9 mouse cellular contexts compared by ENCODE assay signal in the genomic region with DNA sequence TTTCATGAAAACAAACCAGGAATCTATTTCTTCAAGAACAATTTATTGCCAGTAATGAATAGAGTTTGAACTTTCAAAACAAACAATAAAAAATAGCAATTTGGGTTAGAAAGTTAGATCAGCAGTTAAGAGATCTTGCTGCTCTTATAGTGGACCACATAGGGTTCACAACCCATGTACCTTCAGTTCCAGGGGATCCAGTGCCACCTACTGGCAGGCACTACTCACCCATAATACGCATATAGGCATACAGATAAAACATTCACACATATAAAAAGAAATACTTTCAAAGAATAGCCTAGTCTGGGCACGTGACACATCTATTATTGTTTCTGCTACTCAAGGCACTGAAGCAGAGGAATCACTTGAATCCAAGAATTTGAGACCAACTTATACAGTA. TPM values are rescaled to one million over a fixed set of nuclear protein-coding genes. Genes with fewer than 3 reads are reported as not detected.
DNase-seq lines count a peak whose midpoint lies in the region; ATAC-seq and TF ChIP-seq lines count a peak whose summit lies in the region.
"Had no signal": no experiment of that assay in that cellular context is flagged by ENCODE, and none has a peak within 500 bp of the region (broad histone marks: within the 10 kb centered on the region; RNA-seq: fewer than 3 reads in every experiment).

No protein-coding gene starts in this region.

- no peak overlapping the region for H3K9ac ChIP-seq in hindbrain, embryonic 11.5 days (ENCODE audit: low read depth, low read length)
- no peak overlapping the region for H3K9ac ChIP-seq in hindbrain, embryonic 13.5 days
- H3K9ac ChIP-seq: lung, embryonic 15.5 days had no signal

- no peak overlapping the region for H3K4me3 ChIP-seq in hindbrain, embryonic 11.5 days (ENCODE audit: low read depth, low read length)
- H3K4me3 ChIP-seq in hindbrain, embryonic 13.5 days = no peak overlapping the region
- no peak overlapping the region for H3K4me3 ChIP-seq in embryonic fibroblast, embryonic 13.5 days (ENCODE audit: insufficient read depth, low read length)
- no peak overlapping the region for H3K4me3 ChIP-seq in lung, adult 2 months (replicated peaks; ENCODE audit: extremely low read depth, low read depth, low read length)
- no peak overlapping the region for H3K4me3 ChIP-seq in thymus, adult 2 months (ENCODE audit: control insufficient read depth, insufficient read depth, low read length)
- H3K4me3 ChIP-seq: lung, embryonic 15.5 days had no signal

- H3K27me3 ChIP-seq in hindbrain, embryonic 11.5 days (ENCODE audit: control insufficient read depth, insufficient read depth, low read length) = no peaks in the 10 kb centered on the region
- H3K27me3 ChIP-seq in hindbrain, embryonic 13.5 days = no peaks in the 10 kb centered on the region
- H3K27me3 ChIP-seq in thymus, adult 2 months (ENCODE audit: control insufficient read depth, insufficient read depth, low read length) = no peaks in the 10 kb centered on the region
- H3K27me3 ChIP-seq: lung, embryonic 15.5 days had no signal

- no peak overlapping the region for H3K27ac ChIP-seq in hindbrain, embryonic 11.5 days (ENCODE audit: low read depth, low read length)
- no peak overlapping the region for H3K27ac ChIP-seq in hindbrain, embryonic 13.5 days
- H3K27ac ChIP-seq in embryonic fibroblast, embryonic 13.5 days (ENCODE audit: insufficient read depth, low read length) = no peak overlapping the region
- no peak overlapping the region for H3K27ac ChIP-seq in thymus, adult 2 months (ENCODE audit: control insufficient read depth, insufficient read depth, low read length)
- H3K27ac ChIP-seq: lung, embryonic 15.5 days had no signal

- peak; percentile 37 for DNase-seq in hindbrain, embryonic 11.5 days (ENCODE audit: low spot score)
- peak; percentile 49 to 51 for DNase-seq in B cell, adult 2 months
- DNase-seq in R1 (ENCODE audit: low read depth, low spot score) = peak; percentile 16
- DNase-seq in lung, adult 2 months = peak; percentile 48
- peak; percentile 55 for DNase-seq in thymus, adult 2 months

- TF ChIP-seq CTCF in embryonic fibroblast, embryonic 13.5 days (IDR thresholded peaks at IDR 0.05; ENCODE audit: borderline replicate concordance, insufficient read depth, low read length) = peak; percentile 53; the same call in 1 of the 2 replicates
- TF ChIP-seq CTCF in lung, adult 2 months (IDR thresholded peaks at IDR 0.05; ENCODE audit: insufficient read depth, low read length) = peak; percentile 63
- TF ChIP-seq CTCF in thymus, adult 2 months (IDR thresholded peaks at IDR 0.05; ENCODE audit: borderline replicate concordance, control insufficient read depth, extremely low read depth, insufficient read depth, low read length, poor library complexity) = no peak

- H3K4me2 ChIP-seq in hindbrain, embryonic 11.5 days (replicated peaks; ENCODE audit: low read depth, low read length) = no peak overlapping the region
- no peak overlapping the region for H3K4me2 ChIP-seq in hindbrain, embryonic 13.5 days
- H3K4me2 ChIP-seq: lung, embryonic 15.5 days had no signal

- no peak for TF ChIP-seq POLR2A in embryonic fibroblast, embryonic 13.5 days (IDR thresholded peaks at IDR 0.05; ENCODE audit: low read depth, low read length)
- TF ChIP-seq POLR2A in lung, adult 2 months (IDR thresholded peaks at IDR 0.05; ENCODE audit: borderline replicate concordance, extremely low read depth, low read depth, low read length) = no peak
- TF ChIP-seq POLR2A in thymus, adult 2 months (IDR thresholded peaks at IDR 0.05; ENCODE audit: control insufficient read depth, extremely low read depth, insufficient read depth, low read length, poor library complexity) = no peak

- H3K9me3 ChIP-seq in hindbrain, embryonic 11.5 days (ENCODE audit: control insufficient read depth, low read length) = no peaks in the 10 kb centered on the region
- H3K9me3 ChIP-seq in hindbrain, embryonic 13.5 days = no peaks in the 10 kb centered on the region
- H3K9me3 ChIP-seq: lung, embryonic 15.5 days had no signal

- peaks cover 13% of the 10 kb centered on the region; the same call in 1 of the 2 replicates for H3K36me3 ChIP-seq in hindbrain, embryonic 11.5 days (ENCODE audit: control insufficient read depth, insufficient read depth, low read length)
- peaks cover 71% of the 10 kb centered on the region for H3K36me3 ChIP-seq in hindbrain, embryonic 13.5 days
- H3K36me3 ChIP-seq in thymus, adult 2 months (ENCODE audit: control insufficient read depth, insufficient read depth, low read length) = peaks cover 58% of the 10 kb centered on the region

- 90% methylated on average over 2 of the region's 2 CpGs for WGBS in hindbrain, embryonic 11.5 days
- WGBS in hindbrain, embryonic 13.5 days = 89% methylated on average over 2 of the region's 2 CpGs
- WGBS in lung, adult 2 months = 68% methylated on average over 2 of the region's 2 CpGs
- 80% methylated on average over 2 of the region's 2 CpGs for WGBS in thymus, adult 2 months

- no peaks in the 10 kb centered on the region for H3K4me1 ChIP-seq in hindbrain, embryonic 11.5 days (replicated peaks; ENCODE audit: control insufficient read depth, insufficient read depth, low read length)
- no peaks in the 10 kb centered on the region for H3K4me1 ChIP-seq in hindbrain, embryonic 13.5 days (replicated peaks)
- H3K4me1 ChIP-seq in embryonic fibroblast, embryonic 13.5 days (ENCODE audit: control insufficient read depth, insufficient read depth, low read length) = no peaks in the 10 kb centered on the region
- no peaks in the 10 kb centered on the region for H3K4me1 ChIP-seq in lung, adult 2 months (ENCODE audit: control insufficient read depth, insufficient read depth, low read length)
- H3K4me1 ChIP-seq in thymus, adult 2 months (replicated peaks; ENCODE audit: control insufficient read depth, insufficient read depth, low read length) = no peaks in the 10 kb centered on the region
- H3K4me1 ChIP-seq: lung, embryonic 15.5 days had no signal

- no peak for ATAC-seq in hindbrain, embryonic 11.5 days (ENCODE audit: low FRiP score)
- no peak for ATAC-seq in hindbrain, embryonic 13.5 days (ENCODE audit: low FRiP score)
- ATAC-seq in inflammation-experienced regulatory T-cells, adult 6 months = no peak

RNA-seq across cellular contexts. Expression of a gene that starts 40.8 kb away (rescaled TPM):
- polyA plus RNA-seq in hindbrain, embryonic 11.5 days (2014; fragmentation: Nextera tagmentation; extraction: Ambion mirVana) = 0.31 and 0.47 TPM in 2 replicates
- 4.7 and 5.0 TPM in 2 replicates for polyA plus RNA-seq in hindbrain, embryonic 13.5 days (2015; fragmentation: Nextera tagmentation; extraction: Ambion mirVana)
- polyA plus RNA-seq in embryonic fibroblast, embryonic 13.5 days (2011; ENCODE audit: insufficient read length, low read depth, missing spikeins) = 0.74 TPM in 1 of 2 replicates, not detected in the other
- polyA plus RNA-seq in lung, adult 2 months (2012; rRNA removed) = 2.0 and 2.9 TPM in 2 replicates
- polyA plus RNA-seq in thymus, adult 2 months (2012; rRNA removed) = 1.8 and 2.0 TPM in 2 replicates
- polyA plus RNA-seq in inflammation-experienced regulatory T-cells, adult 6 months (2017; shearing (Covaris generic)) = under 1 TPM in 1 of 3 experiments, not detected in 2; 0.51 TPM
